Mouse (Mus musculus): ENCODE data around the gene Lpar5.

- no peak for TF ChIP-seq POLR2A (IDR thresholded peaks at IDR 0.05; ENCODE audit: insufficient read depth, low read length)
- TF ChIP-seq CTCF (IDR thresholded peaks at IDR 0.05; ENCODE audit: low read depth, low read length), result peak; percentile 88
- no peak for TF ChIP-seq EP300 (IDR thresholded peaks at IDR 0.05; ENCODE audit: insufficient read depth, low read depth, low read length)
Measured at GRCm38 (mm10) chr6:125046691-125047090, 21.0 kb upstream of the Lpar5 start.
